Mouse (Mus musculus) urinary bladder, postnatal 4 days (tissue): ENCODE measurements around the gene Rce1.

Experiments used
- DNase-seq, 2 experiments: peaks; one replicate each; pipeline ENCODE4 v3.0.0; 2021 to 2022; ENCODE audit warnings: low spot score in 2 of 2

The Rce1 gene

GRCm38 (mm10) chr19:4625179-4625828 is at the start of gene Rce1:
TSS of gene Rce1 (minus strand) at chr19:4625641.
- DNase-seq: peak; percentile 84 to 92

- DNase-seq: no peak
Observed at GRCm38 (mm10) chr19:4672401-4672800, 47.0 kb upstream of the Rce1 start.

- DNase-seq: no peak
Observed at GRCm38 (mm10) chr19:4670776-4671175, 45.3 kb upstream of the Rce1 start.

GRCm38 (mm10) chr19:4666815-4667214 is 41.4 kb upstream of the Rce1 start:
- DNase-seq: no peak

GRCm38 (mm10) chr19:4658156-4658555 is 32.7 kb upstream of the Rce1 start:
- no peak for DNase-seq

GRCm38 (mm10) chr19:4646917-4647492 is 21.6 kb upstream of the Rce1 start:
- no peak for DNase-seq

GRCm38 (mm10) chr19:4644271-4644670 is 18.8 kb upstream of the Rce1 start:
- no peak for DNase-seq

- no peak for DNase-seq
Observed at GRCm38 (mm10) chr19:4635986-4636385, 10.5 kb upstream of the Rce1 start.

- no peak for DNase-seq
Observed at GRCm38 (mm10) chr19:4628819-4629218, 3.4 kb upstream of the Rce1 start.

GRCm38 (mm10) chr19:4625829-4626535 is 541 bp upstream of the Rce1 start:
- DNase-seq: no peak

- DNase-seq: no peak
Observed at GRCm38 (mm10) chr19:4624406-4625178, 849 bp downstream of the Rce1 start.

GRCm38 (mm10) chr19:4624006-4624405 is 1.4 kb downstream of the Rce1 start:
- DNase-seq: no peak

GRCm38 (mm10) chr19:4623419-4623818 is 2.0 kb downstream of the Rce1 start:
- DNase-seq: no peak

- no peak for DNase-seq
Observed at GRCm38 (mm10) chr19:4622780-4623179, 2.7 kb downstream of the Rce1 start.

GRCm38 (mm10) chr19:4620721-4621120 is 4.7 kb downstream of the Rce1 start:
- no peak for DNase-seq

GRCm38 (mm10) chr19:4619461-4619860 is 6.0 kb downstream of the Rce1 start:
- no peak for DNase-seq

- no peak for DNase-seq
Observed at GRCm38 (mm10) chr19:4618183-4618582, 7.3 kb downstream of the Rce1 start.

GRCm38 (mm10) chr19:4616546-4616945 is 8.9 kb downstream of the Rce1 start:
- no peak for DNase-seq

- peak; percentile 88 for DNase-seq
Observed at GRCm38 (mm10) chr19:4615151-4616093, 10.0 kb downstream of the Rce1 start, which contains the start of gene Lrfn4. TSS of gene Lrfn4 (minus strand) at chr19:4615667.

- no peak for DNase-seq
Observed at GRCm38 (mm10) chr19:4614305-4615150, 10.9 kb downstream of the Rce1 start.
